Mouse (Mus musculus) frontal cortex, postnatal 25 days (tissue): Measurements from ENCODE around the gene Gm10295.

Source experiments
- DNase-seq, 2 experiments: peaks; one replicate each; pipeline ENCODE4 v3.0.0; 2022; ENCODE audit warnings: low spot score in 2 of 2

Gene Gm10295

GRCm38 (mm10) chr7:71351364-71351763 lies at the start of gene Gm10295:
Gm10295 (minus strand) TSS chr7:71351485.
- DNase-seq: no peak

DNA sequence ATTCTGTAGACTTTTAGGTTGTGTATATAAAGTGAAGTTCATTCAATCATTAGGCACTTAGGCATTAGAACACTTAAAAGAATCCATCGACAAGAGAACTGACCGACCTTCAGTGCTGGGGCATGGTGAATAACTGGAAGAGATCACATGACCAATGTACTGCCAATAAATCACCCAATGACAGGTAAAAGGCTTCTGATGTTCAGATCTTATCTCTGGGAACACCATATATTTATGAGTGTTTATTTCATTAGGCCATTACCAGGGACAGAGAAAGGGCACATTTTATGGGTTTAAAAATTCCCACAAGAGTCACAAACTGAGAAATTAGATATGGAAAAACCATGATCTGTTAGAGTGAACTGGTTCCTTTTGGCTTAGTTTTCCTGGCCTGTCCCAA lies 49.7 kb upstream of the Gm10295 start:
- no peak for DNase-seq

GRCm38 (mm10) chr7:71399891-71400632 lies 48.8 kb upstream of the Gm10295 start:
- DNase-seq: no peak

- no peak for DNase-seq
Measured at GRCm38 (mm10) chr7:71398959-71399756, 47.9 kb upstream of the Gm10295 start.

DNA sequence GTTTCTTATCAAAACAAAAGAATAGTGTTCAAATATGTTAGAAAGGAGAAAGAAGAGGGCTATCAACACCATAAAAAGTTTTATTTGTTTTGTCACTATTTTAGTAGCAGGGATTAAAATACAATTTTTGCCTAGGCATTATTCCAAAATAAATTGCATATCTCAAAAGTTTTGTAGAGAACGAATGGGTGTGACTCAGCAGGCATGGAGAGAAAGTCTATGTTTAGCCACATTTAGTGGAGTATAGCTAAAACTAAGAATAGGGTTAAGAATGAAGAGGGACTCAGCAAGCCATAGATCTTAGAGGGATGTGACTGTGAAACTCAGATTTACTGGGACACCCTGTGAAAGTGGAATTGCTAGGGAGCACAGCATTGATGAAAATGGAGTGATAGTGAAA lies 47.1 kb upstream of the Gm10295 start:
- no peak for DNase-seq

GRCm38 (mm10) chr7:71392795-71393341 lies 41.6 kb upstream of the Gm10295 start:
- DNase-seq: no peak

GRCm38 (mm10) chr7:71391333-71391732 lies 40.0 kb upstream of the Gm10295 start:
- DNase-seq: no peak

DNA sequence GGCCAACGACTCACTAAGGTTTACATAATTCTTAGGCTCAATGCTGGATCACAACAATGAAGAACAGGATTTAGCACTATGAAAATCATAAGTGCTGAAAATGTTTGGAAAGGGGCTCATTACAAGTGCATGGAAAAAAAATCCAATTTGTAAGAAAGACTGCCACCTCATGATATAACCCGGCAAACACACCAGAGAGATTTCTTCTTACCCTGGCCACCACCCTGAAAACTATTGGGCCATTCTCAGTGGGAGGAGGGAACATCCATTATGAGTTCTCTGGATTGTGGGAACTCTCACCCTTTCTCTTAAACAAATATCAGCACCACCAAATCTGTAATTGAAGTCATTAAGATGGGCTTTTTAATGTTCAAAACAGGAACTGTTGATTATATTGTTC lies 39.0 kb upstream of the Gm10295 start:
- DNase-seq: no peak

- no peak for DNase-seq
Measured at GRCm38 (mm10) chr7:71386050-71386449, 34.8 kb upstream of the Gm10295 start.

- no peak for DNase-seq
Measured at GRCm38 (mm10) chr7:71384921-71385320, 33.6 kb upstream of the Gm10295 start.

GRCm38 (mm10) chr7:71383341-71384130 lies 32.3 kb upstream of the Gm10295 start:
- DNase-seq: no peak

DNA sequence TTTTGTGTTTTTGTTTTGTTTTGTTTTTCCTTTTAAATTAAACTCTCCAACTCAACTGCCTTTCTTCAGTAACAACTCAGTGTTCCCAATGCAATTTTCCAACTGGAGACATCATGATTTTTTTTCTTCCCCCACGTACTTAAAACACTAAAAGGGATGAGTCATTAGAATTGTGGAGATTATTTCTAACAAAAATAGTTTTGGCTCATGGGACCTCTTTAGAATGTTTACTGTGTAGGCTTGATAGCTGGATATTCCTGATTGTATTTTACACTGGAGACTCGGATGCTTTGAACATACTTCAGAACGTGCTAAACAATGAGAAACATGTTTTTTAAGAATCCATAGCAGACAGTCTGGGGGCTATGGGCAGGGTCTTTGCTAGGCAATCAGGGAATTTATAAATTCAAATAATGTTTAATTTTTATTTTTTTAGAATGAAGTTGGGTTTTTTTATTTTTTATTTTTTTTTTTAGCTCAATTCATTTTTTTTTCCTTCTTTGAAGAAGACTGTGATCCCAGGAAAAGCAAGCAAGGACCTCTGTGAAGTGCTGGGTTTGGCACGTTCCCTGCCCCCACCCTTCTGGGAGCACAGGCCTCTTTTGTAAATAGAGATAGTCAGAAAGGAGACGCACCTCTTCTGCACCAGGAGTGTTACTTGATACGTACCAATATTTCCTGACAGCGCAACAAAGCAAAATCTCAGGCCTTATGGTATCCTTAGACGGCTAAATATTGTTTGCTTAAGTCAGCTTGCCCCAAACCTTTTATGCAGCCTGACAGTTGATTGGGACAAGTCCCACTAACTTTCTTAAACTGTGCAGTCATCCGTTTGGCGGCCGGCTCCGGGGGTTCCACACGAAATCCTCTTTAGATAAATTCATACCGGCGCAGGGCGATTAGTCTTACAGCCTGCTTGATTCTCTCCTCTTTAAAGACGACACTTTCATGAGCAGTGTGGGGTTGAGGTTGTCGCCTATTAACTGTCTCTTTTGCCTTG lies 28.8 kb upstream of the Gm10295 start:
- no peak for DNase-seq

- DNase-seq: no peak
Measured at GRCm38 (mm10) chr7:71378812-71379760, 27.8 kb upstream of the Gm10295 start.

DNA sequence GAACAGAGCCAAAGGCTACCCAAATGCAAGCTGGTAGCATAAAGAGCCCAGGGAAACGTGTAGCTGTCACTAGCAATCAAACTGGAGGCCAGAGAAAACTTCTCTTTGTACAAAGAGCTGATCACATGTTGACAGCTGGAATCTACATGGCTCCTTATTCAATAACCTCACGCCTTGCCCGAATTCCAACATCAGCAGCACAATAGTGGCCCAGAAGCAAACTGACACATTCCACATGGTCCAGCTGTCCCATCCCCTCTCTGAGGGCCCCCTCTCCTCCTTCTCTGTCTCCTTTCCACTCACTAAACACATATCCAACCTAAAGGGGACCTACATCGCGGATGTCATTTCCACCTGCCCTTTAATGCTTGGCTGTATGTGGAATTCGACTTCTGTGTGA lies 26.7 kb upstream of the Gm10295 start:
- DNase-seq: no peak

- DNase-seq: no peak
Measured at GRCm38 (mm10) chr7:71374059-71374458, 22.8 kb upstream of the Gm10295 start.

- DNase-seq: no peak
Measured at GRCm38 (mm10) chr7:71371916-71372315, 20.6 kb upstream of the Gm10295 start.

DNA sequence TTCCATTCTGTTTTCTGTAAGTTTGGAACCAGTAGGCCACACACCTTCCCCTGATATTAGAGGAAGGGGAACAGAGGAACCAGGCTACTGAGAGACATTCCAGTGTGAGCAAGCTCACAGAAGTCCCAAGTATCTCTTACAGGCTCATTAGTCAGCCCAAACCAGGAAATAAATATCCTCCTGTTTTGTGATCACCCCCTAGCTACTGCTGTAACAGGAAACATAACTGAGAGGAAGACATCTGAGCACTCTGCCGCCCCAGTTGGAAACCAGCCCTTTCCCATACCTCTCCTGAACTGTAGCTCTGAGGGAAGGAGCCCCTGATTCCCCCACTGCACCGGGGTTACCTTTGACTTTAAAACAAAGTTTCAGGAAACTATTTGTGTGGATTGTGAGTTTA lies 19.5 kb upstream of the Gm10295 start:
- DNase-seq: no peak

DNA sequence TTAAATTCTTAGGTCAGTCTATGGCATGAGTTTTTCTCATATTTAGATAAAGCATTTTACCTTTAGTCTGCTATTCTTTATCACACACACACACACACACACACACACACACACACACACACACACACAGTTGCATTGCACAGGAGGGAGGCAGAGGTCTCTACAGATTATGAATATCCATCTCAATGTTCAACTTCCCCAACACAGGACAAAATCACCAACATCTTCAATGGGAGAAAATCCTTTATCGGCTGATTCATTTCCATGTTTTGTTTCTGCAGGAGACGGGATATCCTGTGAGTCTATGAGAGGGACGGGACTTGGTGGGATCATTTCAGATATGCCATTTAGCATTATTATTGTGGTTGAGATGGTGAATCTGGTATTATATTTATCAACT lies 18.8 kb upstream of the Gm10295 start:
- DNase-seq: no peak

- no peak for DNase-seq
Measured at GRCm38 (mm10) chr7:71368543-71369181, 17.4 kb upstream of the Gm10295 start.
